ENCODE assay signal across 11 mouse cellular contexts in the genomic region with DNA sequence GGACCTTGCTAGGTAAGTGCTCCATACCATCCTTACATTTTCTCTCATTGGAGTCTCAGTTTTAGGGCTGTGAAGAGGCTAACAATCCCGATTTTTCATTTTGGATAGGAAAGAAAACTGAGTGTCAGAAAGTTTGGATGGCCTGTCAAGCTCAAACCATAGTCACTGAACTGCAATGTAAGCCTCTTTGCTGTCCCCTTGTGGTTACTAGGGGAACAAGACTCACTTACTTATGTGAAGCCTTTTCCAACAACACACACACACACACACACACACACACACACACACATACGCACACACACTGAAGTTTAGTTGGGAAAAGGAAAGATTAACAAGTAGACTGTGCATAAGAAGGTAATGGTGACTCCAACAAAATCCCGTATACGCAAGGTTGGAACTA. TPM values are rescaled to one million over a fixed set of nuclear protein-coding genes. Genes with fewer than 3 reads are reported as not detected.
A peak's percentile ranks its signal among the peaks of the same experiment; 100 is the strongest.
DNase-seq lines count a peak whose midpoint lies in the region; ATAC-seq and TF ChIP-seq lines count a peak whose summit lies in the region.
"Had no signal": no experiment of that assay in that cellular context is flagged by ENCODE, and none has a peak within 500 bp of the region (broad histone marks: within the 10 kb centered on the region; RNA-seq: fewer than 3 reads in every experiment).

No protein-coding gene starts in this region.

- H3K36me3 ChIP-seq in forebrain, postnatal 0 days (ENCODE audit: insufficient read depth) = no peaks in the 10 kb centered on the region
- no peaks in the 10 kb centered on the region for H3K36me3 ChIP-seq in forebrain, embryonic 11.5 days (ENCODE audit: control insufficient read depth, insufficient read depth, low read length)
- peaks cover 0 to 18% of the 10 kb centered on the region in 2 experiments; a peak in 2 of 4 replicates for H3K36me3 ChIP-seq in MEL (ENCODE audit: control insufficient read depth in 1 of 2, insufficient read depth in 2 of 2, low read length in 2 of 2)
- H3K36me3 ChIP-seq in hindbrain, embryonic 10.5 days = no peaks in the 10 kb centered on the region
- H3K36me3 ChIP-seq: stomach, embryonic 15.5 days had no signal

- no peaks in the 10 kb centered on the region for H3K9me3 ChIP-seq in forebrain, postnatal 0 days (ENCODE audit: low read length)
- H3K9me3 ChIP-seq in forebrain, embryonic 11.5 days (ENCODE audit: control insufficient read depth, low read length) = no peaks in the 10 kb centered on the region
- H3K9me3 ChIP-seq in MEL (replicated peaks; ENCODE audit: insufficient read depth, low read length) = no peaks in the 10 kb centered on the region
- H3K9me3 ChIP-seq in hindbrain, embryonic 10.5 days = no peaks in the 10 kb centered on the region
- H3K9me3 ChIP-seq: stomach, embryonic 15.5 days had no signal

- no peak for TF ChIP-seq POLR2A in MEL (IDR thresholded peaks at IDR 0.05; ENCODE audit: control insufficient read depth in 1 of 2, insufficient read depth in 1 of 2, low read depth in 1 of 2, low read length in 2 of 2, poor library complexity in 1 of 2)

- H3K27me3 ChIP-seq in forebrain, postnatal 0 days (ENCODE audit: insufficient read depth, low read length) = no peaks in the 10 kb centered on the region
- no peaks in the 10 kb centered on the region for H3K27me3 ChIP-seq in forebrain, embryonic 11.5 days (ENCODE audit: control insufficient read depth, insufficient read depth, low read length)
- H3K27me3 ChIP-seq in MEL (ENCODE audit: control insufficient read depth in 1 of 2, insufficient read depth in 2 of 2, low read length in 2 of 2) = no peaks in the 10 kb centered on the region
- no peaks in the 10 kb centered on the region for H3K27me3 ChIP-seq in hindbrain, embryonic 10.5 days (ENCODE audit: insufficient read depth, poor library complexity, severe bottlenecking)
- H3K27me3 ChIP-seq: stomach, embryonic 15.5 days had no signal

- TF ChIP-seq CTCF in forebrain, postnatal 0 days (IDR thresholded peaks at IDR 0.05; ENCODE audit: low read depth) = peak; percentile 62
- peak; percentile 33 to 67 (median 63); a peak in 5 of 6 replicates for TF ChIP-seq CTCF in MEL (IDR thresholded peaks at IDR 0.05 in 2 of 3, conservative IDR thresholded peaks at IDR 0.05 in 1 of 3; ENCODE audit: control insufficient read depth in 1 of 3, insufficient read depth in 1 of 3, low read depth in 2 of 3, low read length in 3 of 3, poor library complexity in 1 of 3, severe bottlenecking in 1 of 3)

- no peak for ATAC-seq in forebrain, postnatal 0 days
- ATAC-seq in forebrain, embryonic 11.5 days (replicated peaks; ENCODE audit: low FRiP score) = no peak
- ATAC-seq in neutrophil, adult 5-6 weeks (ENCODE audit: extremely low read depth, insufficient number of reproducible peaks, low FRiP score, poor library complexity, severe bottlenecking) = 0 out of 2 replicates have a peak, but pooled peaks have one; percentile 39

- H3K79me2 ChIP-seq in MEL (ENCODE audit: control insufficient read depth, insufficient read depth, low read length, poor library complexity) = no peaks in the 10 kb centered on the region

- WGBS in forebrain, postnatal 0 days = 84% methylated on average over 4 of the region's 4 CpGs
- 80% methylated on average over 4 of the region's 4 CpGs for WGBS in forebrain, embryonic 11.5 days
- 86% methylated on average over 4 of the region's 4 CpGs for WGBS in hindbrain, embryonic 10.5 days

- H3K4me1 ChIP-seq in forebrain, postnatal 0 days (ENCODE audit: insufficient read depth) = no peaks in the 10 kb centered on the region
- H3K4me1 ChIP-seq in forebrain, embryonic 11.5 days (replicated peaks; ENCODE audit: control insufficient read depth, insufficient read depth, low read length) = no peaks in the 10 kb centered on the region
- peaks cover 0 to 5% of the 10 kb centered on the region in 2 experiments; a peak in 2 of 4 replicates for H3K4me1 ChIP-seq in MEL (ENCODE audit: control insufficient read depth in 1 of 2, insufficient read depth in 2 of 2, low read length in 2 of 2)
- no peaks in the 10 kb centered on the region for H3K4me1 ChIP-seq in hindbrain, embryonic 10.5 days (replicated peaks)
- H3K4me1 ChIP-seq: stomach, embryonic 15.5 days had no signal

- no peak overlapping the region for H3K4me3 ChIP-seq in forebrain, postnatal 0 days (ENCODE audit: low read depth, low read length)
- H3K4me3 ChIP-seq in forebrain, embryonic 11.5 days (ENCODE audit: low read depth, low read length) = no peak overlapping the region
- H3K4me3 ChIP-seq in MEL (ENCODE audit: control insufficient read depth in 1 of 2, insufficient read depth in 1 of 2, low read depth in 2 of 2, low read length in 2 of 2) = no peak overlapping the region
- no peak overlapping the region for H3K4me3 ChIP-seq in hindbrain, embryonic 10.5 days
- H3K4me3 ChIP-seq: stomach, embryonic 15.5 days had no signal

- H3K4me2 ChIP-seq in forebrain, postnatal 0 days (ENCODE audit: low read depth) = no peak overlapping the region
- H3K4me2 ChIP-seq in forebrain, embryonic 11.5 days (ENCODE audit: low read depth, low read length, severe bottlenecking) = no peak overlapping the region
- H3K4me2 ChIP-seq: midbrain, embryonic 11.5 days; stomach, embryonic 15.5 days had no signal

- no peak overlapping the region for H3K27ac ChIP-seq in forebrain, postnatal 0 days (ENCODE audit: low read depth, low read length)
- no peak overlapping the region for H3K27ac ChIP-seq in forebrain, embryonic 11.5 days (ENCODE audit: low read depth, low read length)
- H3K27ac ChIP-seq in MEL (ENCODE audit: control insufficient read depth, low read depth, low read length) = no peak overlapping the region
- no peak overlapping the region for H3K27ac ChIP-seq in hindbrain, embryonic 10.5 days
- H3K27ac ChIP-seq: stomach, embryonic 15.5 days had no signal

- TF ChIP-seq EP300 in MEL (IDR thresholded peaks at IDR 0.05; ENCODE audit: low read depth in 1 of 2, low read length in 2 of 2) = no peak

- DNase-seq in forebrain, postnatal 0 days = peak; percentile 7
- no peak for DNase-seq in forebrain, embryonic 11.5 days (ENCODE audit: low spot score)
- peak; percentile 16 for DNase-seq in lung, postnatal 10 days
- DNase-seq in lung, postnatal 25 days (ENCODE audit: low spot score) = no peak
- DNase-seq in MEL (ENCODE audit: low read depth, low spot score) = peak; percentile 79
- no peak for DNase-seq in T-cell, adult 2 months (ENCODE audit: low spot score)
- DNase-seq in hindbrain, embryonic 10.5 days (ENCODE audit: low spot score) = no peak
- DNase-seq: cerebellum, adult 11-12 months had no signal

- H3K9ac ChIP-seq in forebrain, postnatal 0 days = no peak overlapping the region
- H3K9ac ChIP-seq in forebrain, embryonic 11.5 days (ENCODE audit: low read length) = no peak overlapping the region
- H3K9ac ChIP-seq in MEL (ENCODE audit: control insufficient read depth, low read depth, low read length, poor library complexity, severe bottlenecking) = no peak overlapping the region
- H3K9ac ChIP-seq: stomach, embryonic 15.5 days had no signal

- TF ChIP-seq RAD21 in MEL (IDR thresholded peaks at IDR 0.05; ENCODE audit: low read depth, low read length) = peak; percentile 49

TF ChIP-seq in MEL, 35 proteins besides CTCF, POLR2A, EP300 and RAD21:
- peak; percentile 71 for TF ChIP-seq SMC3 (IDR thresholded peaks at IDR 0.05; ENCODE audit: low read depth, low read length)
- TF ChIP-seq CHD2 (IDR thresholded peaks at IDR 0.05; ENCODE audit: low read length) = no peak

RNA-seq across cellular contexts. Expression of gene Jade3, which starts 21.4 kb away (rescaled TPM):
- total RNA-seq in forebrain, postnatal 0 days (2014; rRNA removed) = 14.2 and 16.2 TPM in 2 replicates
- 2.5 and 3.2 TPM in 2 replicates for polyA plus RNA-seq in forebrain, postnatal 0 days (2015; fragmentation: Nextera tagmentation; extraction: Ambion mirVana)
- 10.7 and 11.7 TPM in 2 replicates for polyA plus RNA-seq in forebrain, embryonic 11.5 days (2014; fragmentation: Nextera tagmentation; extraction: Ambion mirVana)
- total RNA-seq in MEL (2012; rRNA removed) = 22.7 and 24.2 TPM in 2 replicates
- polyA plus RNA-seq in MEL (2012; ENCODE audit: insufficient read depth in 1 of 2, insufficient read length in 2 of 2, low read depth in 1 of 2, low replicate concordance in 2 of 2, missing spikeins in 1 of 2) = 10 to 100 TPM in 1 of 2 experiments, not detected in 1; 19.7 TPM
- total RNA-seq in neutrophil, adult 5-6 weeks (2017) = 4.7 and 5.8 TPM in 2 replicates
- 7.8 and 10.1 TPM in 2 replicates for polyA plus RNA-seq in hindbrain, embryonic 10.5 days (2016; fragmentation: Nextera tagmentation; extraction: Ambion mirVana)

RNA-seq across cellular contexts. Expression of gene Rp2, which starts 39.8 kb away (rescaled TPM):
- 19.2 and 20.2 TPM in 2 replicates for total RNA-seq in forebrain, postnatal 0 days (2014; rRNA removed)
- 6.7 and 9.9 TPM in 2 replicates for polyA plus RNA-seq in forebrain, postnatal 0 days (2015; fragmentation: Nextera tagmentation; extraction: Ambion mirVana)
- 21.2 and 26.5 TPM in 2 replicates for polyA plus RNA-seq in forebrain, embryonic 11.5 days (2014; fragmentation: Nextera tagmentation; extraction: Ambion mirVana)
- total RNA-seq in MEL (2012; rRNA removed) = 15.7 and 16.8 TPM in 2 replicates
- 1 to 10 TPM in 1 of 2 experiments, not detected in 1; 10.0 TPM for polyA plus RNA-seq in MEL (2012; ENCODE audit: insufficient read depth in 1 of 2, insufficient read length in 2 of 2, low read depth in 1 of 2, low replicate concordance in 2 of 2, missing spikeins in 1 of 2)
- 47.9 and 50.6 TPM in 2 replicates for total RNA-seq in neutrophil, adult 5-6 weeks (2017)
- polyA plus RNA-seq in hindbrain, embryonic 10.5 days (2016; fragmentation: Nextera tagmentation; extraction: Ambion mirVana) = 14.6 and 19.0 TPM in 2 replicates

Comparison
In these comparisons a context has a peak if more than half of its experiments do, and no peak if none do; other contexts are left out.
1. DNase-seq: peak in forebrain, postnatal 0 days (single experiment), lung, postnatal 10 days (single experiment) and MEL (single experiment); none in forebrain, embryonic 11.5 days (single experiment), lung, postnatal 25 days (single experiment), T-cell, adult 2 months (single experiment) and hindbrain, embryonic 10.5 days (single experiment).